Mouse (Mus musculus) cerebellum, adult 11 months (tissue): Measurements from ENCODE around the gene Spaar.

Experiments
- DNase-seq: peaks from one replicate; pipeline ENCODE4 v3.0.0; 2022

Gene Spaar

GRCm38 (mm10) chr4:43729794-43730550, at the start of gene Spaar:
Spaar (plus strand) TSS chr4:43730034.
- no peak for DNase-seq

- no peak for DNase-seq
Measured at GRCm38 (mm10) chr4:43690021-43690420, 39.8 kb upstream of the Spaar start.

GRCm38 (mm10) chr4:43691026-43691425, 38.8 kb upstream of the Spaar start:
- no peak for DNase-seq

- DNase-seq = no peak
Measured at GRCm38 (mm10) chr4:43693806-43694241, 36.0 kb upstream of the Spaar start.

GRCm38 (mm10) chr4:43694439-43695248, 35.2 kb upstream of the Spaar start:
- no peak for DNase-seq

- DNase-seq = no peak
Measured at GRCm38 (mm10) chr4:43695249-43695671, 34.6 kb upstream of the Spaar start.

- peak; percentile 49 for DNase-seq
Measured at GRCm38 (mm10) chr4:43696561-43696960, 33.3 kb upstream of the Spaar start.

- no peak for DNase-seq
Measured at GRCm38 (mm10) chr4:43700707-43701106, 29.1 kb upstream of the Spaar start, which contains the start of gene Olfr70. Olfr70 (minus strand) TSS chr4:43700807.

GRCm38 (mm10) chr4:43703439-43703838, 26.4 kb upstream of the Spaar start:
- no peak for DNase-seq

GRCm38 (mm10) chr4:43703851-43704250, 26.0 kb upstream of the Spaar start:
- no peak for DNase-seq

- DNase-seq = no peak
Measured at GRCm38 (mm10) chr4:43705991-43706390, 23.8 kb upstream of the Spaar start.

- DNase-seq = no peak
Measured at GRCm38 (mm10) chr4:43709869-43710268, 20.0 kb upstream of the Spaar start, which contains the start of gene Olfr71. Olfr71 (minus strand) TSS chr4:43710255.

GRCm38 (mm10) chr4:43711821-43712220, 18.0 kb upstream of the Spaar start:
- peak; percentile 78 for DNase-seq

GRCm38 (mm10) chr4:43713652-43714219, 16.1 kb upstream of the Spaar start:
- no peak for DNase-seq

GRCm38 (mm10) chr4:43720491-43721228, 9.2 kb upstream of the Spaar start:
- no peak for DNase-seq

- DNase-seq = no peak
Measured at GRCm38 (mm10) chr4:43722191-43722590, 7.6 kb upstream of the Spaar start.

- no peak for DNase-seq
Measured at GRCm38 (mm10) chr4:43724764-43725163, 5.1 kb upstream of the Spaar start.

GRCm38 (mm10) chr4:43726228-43726993, 3.4 kb upstream of the Spaar start:
- DNase-seq = no peak

GRCm38 (mm10) chr4:43726995-43727394, 2.8 kb upstream of the Spaar start, which contains the start of gene Hrct1:
Hrct1 (plus strand) TSS chr4:43727188.
- no peak for DNase-seq

- DNase-seq = no peak
Measured at GRCm38 (mm10) chr4:43727718-43728575, 1.9 kb upstream of the Spaar start.

GRCm38 (mm10) chr4:43728576-43728954, 1.3 kb upstream of the Spaar start:
- no peak for DNase-seq
